Mouse (Mus musculus): ENCODE measurements around the gene Sptbn4.

Gene Sptbn4

DNA sequence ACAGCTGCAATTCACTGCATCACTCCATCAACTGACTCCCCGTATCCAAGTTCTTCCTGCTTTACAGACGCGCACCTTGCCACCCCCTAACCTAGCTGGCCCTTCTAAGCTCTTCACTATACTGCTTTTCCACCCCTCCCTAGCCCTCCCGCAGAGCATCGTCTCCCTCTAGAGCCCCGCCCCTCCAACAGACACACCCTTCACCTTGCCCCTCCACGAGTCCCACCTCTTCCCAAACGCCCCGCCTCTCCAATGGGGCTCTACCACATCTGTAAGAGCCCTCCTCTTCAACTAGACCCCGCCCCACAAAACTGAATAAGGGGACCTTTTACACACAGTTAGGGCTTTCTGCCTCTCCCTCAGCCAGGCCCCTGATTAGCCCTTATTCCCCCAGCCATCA is 13.7 kb downstream of the Sptbn4 start:
- DNase-seq (ENCODE audit: low spot score in 2 of 2), result no peak

DNA sequence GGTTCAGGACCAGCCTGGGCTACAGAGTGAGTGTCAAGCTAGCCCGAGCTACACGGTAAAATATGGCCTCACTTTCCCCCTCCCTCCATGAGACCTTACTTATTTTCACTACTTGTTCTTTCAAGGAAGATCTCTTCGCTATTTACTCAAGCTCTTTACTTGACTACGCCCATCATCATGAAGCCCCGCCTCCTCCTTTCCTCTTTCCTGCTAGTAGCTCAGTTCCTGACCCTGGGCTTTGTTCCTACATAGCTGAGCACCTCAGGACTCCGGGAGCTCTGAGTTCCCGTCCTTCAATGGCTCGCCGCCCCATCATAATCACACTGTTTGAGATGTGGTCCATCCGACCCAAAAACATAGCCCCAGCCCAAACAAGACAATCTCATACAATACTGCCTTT is 14.1 kb downstream of the Sptbn4 start:
- DNase-seq (ENCODE audit: low spot score in 2 of 2), result no peak

DNA sequence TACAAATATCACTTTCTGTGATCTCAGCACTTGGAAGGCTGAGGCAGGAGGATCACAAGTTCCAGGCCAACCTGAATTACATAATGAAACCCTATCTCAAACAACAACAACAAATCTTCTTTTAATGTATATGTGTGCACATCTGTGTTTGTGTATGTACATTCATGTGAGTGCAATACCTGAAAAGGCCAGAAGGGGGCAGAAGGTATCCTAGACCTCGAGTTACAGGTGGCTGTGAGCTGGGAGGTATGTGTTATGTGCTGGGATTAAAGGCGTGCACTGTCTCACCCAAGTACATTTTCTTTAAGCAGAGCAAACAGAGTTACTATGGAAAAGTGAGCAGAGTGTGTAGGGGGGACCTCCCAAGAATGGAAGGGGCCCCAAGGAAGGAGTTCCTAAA is 18.4 kb downstream of the Sptbn4 start:
- no peak for DNase-seq (ENCODE audit: low spot score in 2 of 2)

DNA sequence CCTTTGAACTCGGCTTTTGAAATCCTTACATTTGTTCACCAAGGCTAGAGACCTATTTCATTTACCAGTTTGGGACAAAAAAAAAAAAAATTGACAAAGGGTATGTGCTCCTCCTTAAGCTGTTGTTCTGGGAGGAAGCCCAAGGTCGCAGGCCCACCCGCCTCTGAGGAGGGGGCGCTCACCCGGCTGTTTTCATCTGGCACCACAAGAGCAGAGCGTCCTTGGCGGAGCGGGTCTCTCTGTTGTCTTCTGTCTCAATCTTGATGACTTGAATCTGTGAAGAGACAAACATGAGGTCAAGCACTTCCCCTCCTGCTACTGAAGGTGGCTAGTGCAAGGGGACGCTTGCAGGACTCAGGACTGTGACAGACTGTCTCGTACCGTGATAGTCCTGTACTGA is 19.5 kb downstream of the Sptbn4 start:
- no peak for DNase-seq (ENCODE audit: low spot score in 2 of 2)

DNA sequence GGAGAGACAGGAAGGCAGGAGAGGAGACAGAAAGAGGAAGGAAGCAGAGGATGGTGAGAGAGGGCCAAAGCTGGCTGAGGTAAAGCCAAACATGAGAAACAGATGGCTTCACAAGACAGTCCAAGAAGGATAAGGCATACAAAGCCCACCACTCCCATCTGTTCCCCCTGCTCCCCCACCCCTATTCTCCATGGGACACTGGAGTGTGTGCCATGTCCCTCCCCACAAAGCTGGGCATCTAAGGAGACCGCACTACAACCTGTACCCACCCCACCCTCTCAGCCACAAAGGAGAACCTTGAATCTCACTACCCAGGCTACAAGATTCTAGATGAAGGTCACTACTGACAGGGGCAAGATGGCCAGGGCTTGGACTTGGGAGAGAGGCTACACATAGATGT is 20.1 kb downstream of the Sptbn4 start:
- DNase-seq (ENCODE audit: low spot score in 2 of 2), result no peak

DNA sequence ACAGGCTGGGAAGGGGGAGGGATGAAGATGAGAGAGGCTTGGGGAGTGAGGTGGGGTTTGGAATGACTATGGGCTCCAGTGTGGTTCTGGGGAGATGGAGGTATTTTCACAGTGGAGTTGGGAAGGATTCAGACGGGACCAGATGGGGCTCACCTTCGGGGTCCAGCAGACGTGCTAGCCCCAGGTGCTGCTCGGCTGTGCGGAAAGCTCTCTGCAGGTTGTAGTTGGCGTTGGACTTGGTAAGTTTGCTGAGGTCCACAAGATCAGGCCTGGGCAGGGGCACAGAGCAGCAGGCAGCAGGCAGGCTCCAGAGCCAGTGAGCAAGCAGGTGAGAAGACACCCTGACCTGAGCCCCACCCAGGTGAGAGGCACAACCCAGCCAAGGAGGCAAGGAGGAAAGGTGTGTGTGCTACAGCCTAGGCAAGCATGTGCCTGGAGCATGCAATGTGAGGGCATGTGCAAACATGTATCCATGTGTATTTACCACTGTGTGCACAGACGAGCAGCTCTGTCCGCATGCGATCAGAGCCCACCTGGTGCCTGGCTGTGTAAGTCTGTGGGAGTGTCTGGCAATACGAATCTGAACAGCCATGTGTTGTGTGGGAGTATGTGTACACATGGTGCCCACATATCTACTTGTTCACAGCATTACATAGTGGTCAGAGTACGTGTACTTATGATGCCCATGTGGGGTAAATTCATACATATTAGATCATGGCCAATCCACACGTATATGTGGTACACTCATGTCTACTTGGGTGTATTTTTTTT is 23.7 kb downstream of the Sptbn4 start:
- DNase-seq (ENCODE audit: low spot score in 2 of 2), result peak in 1 of 2 experiments; percentile 28

DNA sequence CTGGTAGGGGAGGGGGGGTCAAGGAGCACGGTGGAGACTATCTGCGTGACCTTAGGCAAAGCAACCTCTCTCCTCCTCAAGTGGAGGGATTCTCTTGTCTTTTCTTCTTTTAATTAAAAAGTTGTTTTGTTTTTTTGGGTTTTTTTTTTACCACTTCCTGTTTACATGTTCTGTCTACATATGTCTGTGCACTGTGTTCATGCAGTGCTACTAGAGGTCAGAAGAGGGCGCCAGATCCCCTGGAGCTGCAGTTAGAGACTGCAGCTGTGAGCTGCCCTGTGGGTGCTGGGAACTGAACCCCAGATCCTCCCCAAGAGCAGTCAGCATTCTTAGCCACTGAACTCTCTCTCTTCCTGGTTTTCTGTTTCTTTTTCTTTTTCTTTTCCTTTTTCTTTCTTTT is 28.4 kb downstream of the Sptbn4 start:
- no peak for DNase-seq (ENCODE audit: low spot score in 2 of 2)

DNA sequence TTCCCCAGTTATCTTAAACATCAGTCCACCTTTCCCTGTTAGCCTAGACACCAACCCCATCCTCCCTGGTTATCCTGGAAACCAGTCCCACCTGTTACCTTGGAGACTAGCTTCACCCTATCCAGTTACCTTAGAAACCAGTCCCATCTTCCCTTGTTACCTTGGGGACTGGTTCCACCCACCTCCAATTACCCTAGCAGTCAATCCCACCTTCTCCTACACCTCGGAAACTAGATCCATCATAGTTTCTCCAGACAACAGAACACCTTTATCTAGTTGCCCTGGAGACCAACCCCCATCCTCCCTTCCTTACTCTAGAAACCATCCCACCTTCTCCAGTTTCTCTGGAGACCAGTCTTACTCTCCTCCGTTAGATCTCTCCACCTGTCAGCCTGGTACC is 30.3 kb downstream of the Sptbn4 start:
- peak in 1 of 2 experiments; percentile 32 for DNase-seq (ENCODE audit: low spot score in 2 of 2)

DNA sequence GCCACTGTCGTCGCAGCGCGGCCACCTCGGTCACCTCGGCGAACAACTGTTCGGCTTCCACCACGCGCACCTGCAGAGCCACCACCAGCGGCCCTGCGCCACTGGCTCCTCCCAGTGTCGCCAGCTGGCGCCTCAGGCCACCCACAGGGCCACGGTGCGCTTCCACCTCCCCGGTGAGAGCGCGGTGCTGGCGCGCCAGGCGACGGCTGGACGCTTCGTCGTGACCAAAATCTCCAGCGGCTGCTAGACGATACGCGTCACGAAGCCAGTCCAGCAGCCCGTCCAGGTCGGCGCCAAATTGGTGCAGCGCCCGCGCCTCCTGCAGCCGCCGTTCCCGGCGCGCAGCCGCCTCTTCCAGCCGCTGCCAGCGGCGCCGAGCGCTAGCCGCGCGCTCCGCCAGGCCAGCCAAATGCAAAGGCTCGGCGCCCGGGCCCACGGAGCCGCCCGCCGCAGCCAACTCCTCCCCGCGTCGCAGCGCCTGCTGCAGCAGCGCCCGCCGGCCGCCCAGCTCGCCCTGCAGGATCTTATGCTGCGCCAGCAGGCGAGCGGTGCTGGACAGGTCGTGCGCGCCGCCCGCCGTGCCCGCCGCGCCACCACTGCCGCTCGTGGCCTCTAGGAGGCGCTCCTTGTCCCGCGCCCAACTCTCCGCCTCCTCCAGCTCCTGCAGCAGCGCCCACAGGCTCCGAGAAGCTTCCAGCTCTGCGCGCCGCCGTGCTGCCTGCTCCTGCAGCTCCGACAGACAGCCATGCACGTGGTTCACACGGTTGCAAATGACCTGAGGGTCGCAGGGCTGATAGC is 38.9 kb downstream of the Sptbn4 start:
- DNase-seq (ENCODE audit: low spot score in 2 of 2), result no peak

DNA sequence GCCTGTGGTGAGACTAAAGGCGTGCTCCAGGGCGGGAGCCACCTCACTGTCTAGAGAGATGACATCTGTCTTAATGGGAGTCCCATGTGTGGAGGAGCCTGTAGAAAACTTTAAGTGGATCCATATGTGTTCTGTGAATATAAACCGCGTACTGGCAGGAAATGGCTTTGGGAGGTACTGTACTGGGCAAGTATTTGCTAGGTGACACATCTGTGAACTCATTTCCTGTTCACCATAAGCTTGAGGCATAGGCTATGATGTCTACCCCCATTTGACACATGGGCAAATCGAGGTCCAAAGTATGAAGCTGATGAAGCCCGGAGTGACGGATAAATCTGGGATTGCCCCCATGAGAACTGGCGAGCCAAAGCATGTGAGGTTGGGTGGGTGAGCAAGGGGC is 39.7 kb downstream of the Sptbn4 start:
- DNase-seq (ENCODE audit: low spot score in 2 of 2), result no peak

DNA sequence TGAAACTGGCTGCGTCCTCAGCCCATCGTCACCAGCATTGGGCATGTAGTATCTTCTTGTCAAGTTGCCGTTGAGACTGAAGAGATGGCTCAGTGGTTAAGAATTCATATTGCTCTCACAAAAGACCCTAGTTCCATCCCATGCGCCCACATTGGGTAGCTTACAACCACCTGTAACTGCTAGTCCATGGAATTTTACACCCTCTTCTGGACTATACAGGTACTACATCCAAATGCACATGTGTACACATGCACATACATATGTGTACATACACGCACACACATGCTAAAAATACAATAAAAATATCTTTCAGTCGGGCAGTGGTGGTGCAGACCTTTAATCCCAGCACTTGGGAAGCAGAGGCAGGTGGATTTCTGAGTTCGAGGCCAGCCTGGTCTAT is 41.0 kb downstream of the Sptbn4 start:
- DNase-seq (ENCODE audit: low spot score in 2 of 2), result no peak

DNA sequence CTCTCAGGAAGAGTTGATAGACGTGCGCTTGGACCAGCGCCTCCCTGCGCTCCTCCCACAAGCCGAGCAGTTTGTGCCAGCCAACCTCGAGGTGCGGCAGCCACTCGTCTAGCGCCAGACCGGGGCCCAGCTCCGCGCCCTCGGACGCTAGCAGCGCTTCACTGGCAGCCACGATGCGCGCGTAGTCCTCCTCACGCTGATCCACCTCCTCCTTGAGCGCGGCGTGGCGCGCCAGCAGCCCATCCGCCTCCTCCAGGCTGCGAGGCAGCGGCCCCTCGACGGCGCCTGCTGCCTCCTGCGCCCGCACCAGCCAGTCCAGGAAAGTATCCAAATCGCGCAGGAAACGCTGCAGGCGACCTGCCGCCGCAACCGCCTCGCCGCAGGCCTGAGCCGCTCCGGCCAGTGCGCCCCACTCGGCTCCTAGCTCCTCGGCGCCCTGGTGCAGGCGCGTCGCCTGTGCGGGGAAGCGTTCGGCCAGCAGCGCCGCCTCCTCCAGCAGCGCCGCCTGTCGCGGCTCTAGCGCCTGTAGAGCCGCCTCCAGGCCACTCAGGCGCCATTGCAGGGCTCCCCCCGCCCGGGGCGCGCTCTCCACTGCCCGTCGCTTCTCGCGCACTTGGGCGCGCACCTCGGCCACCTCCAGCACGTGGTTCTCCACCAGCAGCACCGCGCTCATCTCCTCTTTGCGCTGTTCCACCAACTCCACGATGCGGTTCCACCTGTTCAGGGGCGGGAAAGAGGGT is 43.1 kb downstream of the Sptbn4 start:
- DNase-seq (ENCODE audit: low spot score in 2 of 2), result no peak

DNA sequence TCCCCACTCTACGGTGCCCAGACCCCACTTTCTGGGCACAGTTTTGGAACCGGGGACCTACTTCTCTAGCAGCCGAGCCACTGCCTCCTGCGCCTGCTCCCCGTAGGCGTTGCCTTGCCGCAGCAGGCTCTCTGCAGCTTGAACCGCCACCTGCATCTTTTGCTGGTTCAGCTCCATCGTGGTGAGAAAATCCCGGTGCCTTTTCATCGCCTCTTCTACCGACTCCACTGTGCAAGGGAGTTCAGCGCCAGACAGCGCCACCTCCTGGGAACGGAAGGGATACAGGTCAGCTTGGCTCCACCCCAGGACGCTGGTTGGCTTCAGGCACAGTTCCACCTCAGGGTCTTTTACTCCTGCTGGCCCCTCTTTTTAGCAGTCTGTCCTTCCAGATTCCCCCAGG is 44.8 kb downstream of the Sptbn4 start:
- DNase-seq (ENCODE audit: low spot score in 2 of 2), result peak; percentile 81

DNA sequence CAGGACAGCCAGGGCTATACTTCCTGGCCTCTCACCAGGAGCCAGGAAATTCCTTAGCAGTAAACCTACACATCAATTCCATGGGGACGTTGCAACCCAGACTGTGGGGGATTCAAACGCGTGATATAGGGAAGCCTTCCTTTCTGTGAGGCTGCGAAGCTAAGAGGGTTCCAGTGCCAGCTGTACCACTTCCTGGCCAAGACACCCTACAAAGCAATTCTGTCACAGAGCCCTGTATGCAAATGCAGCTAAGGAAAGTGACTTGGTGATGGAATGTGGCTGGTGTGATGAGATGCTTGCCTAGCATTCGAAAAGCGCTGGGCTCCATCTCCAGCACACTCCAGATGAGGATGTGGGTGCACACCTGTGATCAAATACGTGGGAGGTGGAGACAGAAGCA is 46.9 kb downstream of the Sptbn4 start:
- DNase-seq (ENCODE audit: low spot score in 2 of 2), result no peak

DNA sequence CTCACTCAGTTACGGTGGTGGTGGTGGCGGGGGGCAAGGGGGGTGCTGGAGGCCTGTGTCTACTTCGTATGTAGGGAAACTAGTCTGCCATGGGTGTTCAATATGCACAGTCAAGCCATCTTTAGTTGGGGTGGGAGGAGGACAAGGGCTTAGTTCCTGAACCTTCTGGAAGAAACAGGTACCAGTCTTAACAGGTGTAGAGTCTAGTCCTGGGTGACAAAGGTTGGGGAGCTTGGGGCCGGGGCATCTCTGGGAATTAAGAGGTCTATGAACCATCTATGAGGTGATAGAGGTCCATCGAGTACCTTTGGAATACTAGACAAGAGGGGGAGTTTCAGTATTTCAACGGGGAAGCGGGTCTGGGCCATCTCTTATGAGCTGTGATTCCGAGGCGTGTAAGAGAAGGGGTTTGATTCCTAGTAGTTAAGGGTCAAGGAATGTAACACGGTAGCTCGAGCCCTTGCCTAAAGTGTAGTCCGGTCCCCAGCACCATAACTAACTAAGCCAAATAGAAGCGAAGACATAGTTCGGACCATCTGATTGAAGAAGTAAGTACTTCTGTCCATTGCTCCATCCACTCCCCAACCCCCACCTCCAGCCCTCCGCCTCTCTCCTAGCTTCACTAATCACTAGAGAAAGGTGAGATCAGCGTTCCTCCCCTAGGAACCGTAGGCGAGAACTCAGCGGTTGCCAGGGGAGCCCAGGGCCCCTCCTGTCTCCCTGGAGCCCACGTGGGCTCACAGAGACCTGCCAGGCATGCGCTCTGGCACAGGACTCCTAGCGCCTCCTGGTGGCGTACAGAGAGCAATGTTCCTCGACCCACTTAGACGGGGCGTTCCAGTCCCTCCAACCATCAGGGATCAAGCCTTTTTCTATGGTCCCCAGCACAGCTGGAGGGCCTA is 50.2 kb downstream of the Sptbn4 start:
- DNase-seq (ENCODE audit: low spot score in 2 of 2), result peak; percentile 66 to 77

DNA sequence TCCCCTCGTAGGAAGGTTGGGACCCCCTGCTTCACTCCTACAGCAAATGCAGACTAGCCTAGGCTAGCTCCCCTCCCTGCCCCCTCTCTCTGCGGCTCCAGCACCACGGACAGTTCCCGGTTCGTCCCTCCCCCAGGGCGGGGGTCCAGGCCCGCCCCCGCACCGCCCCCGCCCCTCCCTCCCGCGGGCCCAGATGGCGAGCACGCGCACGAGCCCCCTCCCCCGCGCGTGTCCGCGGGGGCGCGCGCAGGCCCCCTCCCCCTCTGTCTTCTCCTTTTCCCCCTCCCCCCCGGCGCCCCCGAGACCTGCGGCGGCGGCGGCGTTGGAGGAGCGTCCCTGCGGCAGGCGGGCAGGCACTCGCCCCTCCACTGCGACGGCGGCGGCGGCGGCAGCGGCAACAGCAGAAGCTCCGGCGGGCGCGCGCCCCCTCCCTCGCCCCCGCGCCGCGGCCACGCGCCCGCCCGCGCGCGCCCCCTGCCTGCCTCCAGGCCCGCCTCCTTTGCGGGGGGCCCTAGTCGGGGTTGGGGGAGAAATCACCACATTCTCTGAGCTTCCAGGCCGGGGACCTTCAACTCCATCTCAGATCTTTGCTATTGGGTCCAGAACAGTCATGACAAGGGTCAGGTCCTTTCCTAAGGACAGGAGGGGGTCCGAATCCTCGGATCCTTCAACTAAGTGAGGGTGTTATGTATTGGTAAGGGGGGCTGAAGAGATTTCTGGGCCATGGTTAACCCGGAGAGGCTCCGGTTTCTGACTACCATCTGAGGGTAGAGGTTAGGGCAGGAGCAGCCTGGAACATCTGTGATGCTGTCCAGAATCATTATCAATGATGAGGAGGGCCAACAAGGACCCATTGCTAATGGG is 51.1 kb downstream of the Sptbn4 start:
- DNase-seq (ENCODE audit: low spot score in 2 of 2), result peak in 1 of 2 experiments; percentile 39

DNA sequence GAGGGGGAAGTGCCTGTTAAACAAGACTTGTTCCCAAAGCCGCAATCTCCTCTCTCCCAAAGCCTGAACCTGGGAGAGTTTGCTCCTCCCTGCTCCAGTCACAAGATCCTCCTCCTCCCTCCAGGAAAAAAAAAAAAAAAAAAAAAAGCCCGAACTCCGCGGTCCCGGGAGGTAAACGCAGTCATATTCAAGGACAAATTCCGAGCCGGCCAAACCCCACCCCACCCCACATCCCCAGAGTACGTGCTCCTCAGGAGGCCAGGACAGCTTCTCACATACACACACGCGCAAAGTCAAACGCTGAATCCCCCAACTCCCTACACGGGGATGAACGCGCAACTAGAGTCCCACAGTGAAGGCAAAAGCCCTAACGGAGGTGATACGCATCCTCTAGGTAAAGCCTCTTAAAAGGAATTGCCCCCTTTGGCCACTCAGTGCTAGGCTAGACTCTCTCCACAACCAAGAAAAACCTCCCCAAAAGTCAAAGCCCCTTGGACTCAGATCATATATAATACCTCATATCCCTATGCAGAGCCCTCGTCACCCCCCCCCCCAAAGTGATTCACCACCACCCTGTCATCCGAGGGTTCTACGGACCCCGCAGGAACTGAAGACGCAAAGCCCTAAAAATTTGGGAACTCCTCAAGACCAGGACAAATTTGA is 51.8 kb downstream of the Sptbn4 start:
- DNase-seq (ENCODE audit: low spot score in 2 of 2), result peak in 1 of 2 experiments; percentile 49

DNA sequence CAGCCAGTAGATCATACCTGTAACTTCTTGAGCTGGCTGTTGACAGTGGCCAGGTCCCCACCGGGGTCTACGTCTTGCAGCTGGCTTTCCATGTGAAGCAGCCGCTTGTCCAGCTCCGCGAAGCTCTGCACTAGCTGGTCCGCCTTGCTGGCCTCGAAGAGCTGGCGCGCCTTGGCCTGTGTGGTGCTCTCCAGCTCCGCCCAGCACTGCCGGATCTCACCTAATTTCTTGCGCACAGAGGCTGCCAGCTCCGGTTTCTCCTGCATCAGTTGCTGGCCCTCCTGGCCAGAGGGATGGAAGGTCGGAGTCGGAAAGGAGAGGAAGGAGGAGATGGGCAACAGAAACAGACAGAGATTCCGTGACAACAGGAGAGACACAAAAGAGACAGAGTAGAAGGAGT is 56.1 kb downstream of the Sptbn4 start:
- no peak for DNase-seq (ENCODE audit: low spot score in 2 of 2)

DNA sequence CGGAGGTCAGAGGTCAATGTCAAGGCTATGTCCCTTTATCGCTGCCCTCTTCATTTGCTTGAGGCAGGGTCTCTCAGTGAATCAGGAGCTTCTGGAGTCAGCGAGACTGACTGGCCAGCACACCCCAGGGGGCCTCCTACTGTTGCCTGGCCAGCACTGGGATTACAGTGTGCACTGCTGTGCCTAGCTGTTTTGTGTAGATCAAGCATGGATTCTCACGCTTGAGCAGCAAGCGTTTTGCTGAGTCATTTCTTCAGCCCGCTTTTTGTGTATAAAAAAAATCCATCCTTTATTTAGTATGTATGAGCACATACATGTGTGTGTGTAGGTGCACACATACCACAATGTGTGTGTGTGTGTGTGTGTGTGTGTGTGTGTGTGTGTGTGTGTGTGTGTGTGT is 58.3 kb downstream of the Sptbn4 start:
- no peak for DNase-seq (ENCODE audit: low spot score in 2 of 2)

DNA sequence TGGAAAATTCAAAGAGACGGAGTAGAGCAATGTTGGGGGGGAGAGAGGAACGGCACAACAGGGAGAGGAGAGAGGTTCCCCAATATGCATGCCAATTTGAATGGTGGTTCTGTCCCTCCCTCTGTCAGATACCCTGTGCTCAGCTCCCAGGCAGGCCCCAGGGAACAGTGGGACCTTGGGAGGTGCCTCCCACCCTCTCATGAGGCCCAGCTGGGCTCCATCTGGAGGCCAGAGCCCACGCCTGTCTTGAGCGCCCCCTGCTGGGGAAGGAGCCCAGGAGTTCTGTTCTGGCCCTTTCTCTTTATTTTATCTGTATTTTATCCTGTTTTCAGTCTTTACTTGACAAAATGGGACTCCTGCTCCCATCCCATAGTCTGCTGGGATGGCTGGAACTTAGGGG is 62.8 kb downstream of the Sptbn4 start:
- peak in 1 of 2 experiments; percentile 47 for DNase-seq (ENCODE audit: low spot score in 2 of 2)
